Mouse (Mus musculus): ENCODE data around the gene Alpl. TPM values are rescaled to one million over a fixed set of nuclear protein-coding genes. Genes with fewer than 3 reads are reported as not detected.

The Alpl gene
- polyA plus RNA-seq, 1 experiment, result 158 TPM

- Histone ChIP-seq H3K4me3 (ENCODE audit: low read depth, low read length) (0 out of 2 replicates have a peak overlapping the region, but pooled peaks have one; percentile 2), H3K9me3 (replicated peaks; ENCODE audit: control insufficient read depth, insufficient read depth, low read length, poor library complexity, severe bottlenecking) (no peaks in the 10 kb centered on the region), H3K27ac (ENCODE audit: insufficient read depth, low read length) (no peak overlapping the region), H3K27me3 (ENCODE audit: control insufficient read depth, insufficient read depth, low read length, poor library complexity, severe bottlenecking) (no peaks in the 10 kb centered on the region), H3K36me3 (ENCODE audit: control insufficient read depth, insufficient read depth, low read length, poor library complexity, severe bottlenecking) (no peaks in the 10 kb centered on the region), H3K4me1 (ENCODE audit: control insufficient read depth, insufficient read depth, low read length) (peaks cover 9% of the 10 kb centered on the region), H3K9ac (ENCODE audit: low read depth, poor library complexity, severe bottlenecking) (0 out of 2 replicates have a peak overlapping the region, but pooled peaks have one; percentile 66)
- TF ChIP-seq EP300 (IDR thresholded peaks at IDR 0.05; ENCODE audit: insufficient read depth, low read depth, low read length) (no peak), POLR2A (IDR thresholded peaks at IDR 0.05; ENCODE audit: insufficient read depth, low read length) (no peak), CTCF (IDR thresholded peaks at IDR 0.05; ENCODE audit: low read depth, low read length) (no peak)
Observed at GRCm38 (mm10) chr4:137794178-137794900, 1.8 kb downstream of the Alpl start.

- TF ChIP-seq EP300 (IDR thresholded peaks at IDR 0.05; ENCODE audit: insufficient read depth, low read depth, low read length) (no peak), POLR2A (IDR thresholded peaks at IDR 0.05; ENCODE audit: insufficient read depth, low read length) (no peak), CTCF (IDR thresholded peaks at IDR 0.05; ENCODE audit: low read depth, low read length) (no peak)
- H3K9ac ChIP-seq (ENCODE audit: low read depth, poor library complexity, severe bottlenecking), result no peak overlapping the region
- H3K4me1 ChIP-seq (ENCODE audit: control insufficient read depth, insufficient read depth, low read length), result peaks cover 8% of the 10 kb centered on the region
- H3K27me3 ChIP-seq (ENCODE audit: control insufficient read depth, insufficient read depth, low read length, poor library complexity, severe bottlenecking), result no peaks in the 10 kb centered on the region
- H3K9me3 ChIP-seq (replicated peaks; ENCODE audit: control insufficient read depth, insufficient read depth, low read length, poor library complexity, severe bottlenecking), result no peaks in the 10 kb centered on the region
- H3K27ac ChIP-seq (ENCODE audit: insufficient read depth, low read length), result no peak overlapping the region
- H3K36me3 ChIP-seq (ENCODE audit: control insufficient read depth, insufficient read depth, low read length, poor library complexity, severe bottlenecking), result no peaks in the 10 kb centered on the region
- H3K4me3 ChIP-seq (ENCODE audit: low read depth, low read length), result no peak overlapping the region
Observed at GRCm38 (mm10) chr4:137793611-137794010, 2.6 kb downstream of the Alpl start.

GRCm38 (mm10) chr4:137791440-137791839, 4.7 kb downstream of the Alpl start:
- Histone ChIP-seq H3K36me3 (ENCODE audit: control insufficient read depth, insufficient read depth, low read length, poor library complexity, severe bottlenecking) (no peaks in the 10 kb centered on the region), H3K27ac (ENCODE audit: insufficient read depth, low read length) (no peak overlapping the region), H3K9me3 (replicated peaks; ENCODE audit: control insufficient read depth, insufficient read depth, low read length, poor library complexity, severe bottlenecking) (no peaks in the 10 kb centered on the region), H3K4me1 (ENCODE audit: control insufficient read depth, insufficient read depth, low read length) (peaks cover 11% of the 10 kb centered on the region), H3K9ac (ENCODE audit: low read depth, poor library complexity, severe bottlenecking) (no peak overlapping the region), H3K27me3 (ENCODE audit: control insufficient read depth, insufficient read depth, low read length, poor library complexity, severe bottlenecking) (no peaks in the 10 kb centered on the region), H3K4me3 (ENCODE audit: low read depth, low read length) (no peak overlapping the region)
- no peak for TF ChIP-seq POLR2A (IDR thresholded peaks at IDR 0.05; ENCODE audit: insufficient read depth, low read length)
- peak; percentile 80 for TF ChIP-seq EP300 (IDR thresholded peaks at IDR 0.05; ENCODE audit: insufficient read depth, low read depth, low read length)
- no peak for TF ChIP-seq CTCF (IDR thresholded peaks at IDR 0.05; ENCODE audit: low read depth, low read length)

- Histone ChIP-seq H3K9me3 (replicated peaks; ENCODE audit: control insufficient read depth, insufficient read depth, low read length, poor library complexity, severe bottlenecking) (no peaks in the 10 kb centered on the region), H3K4me3 (ENCODE audit: low read depth, low read length) (no peak overlapping the region), H3K27ac (ENCODE audit: insufficient read depth, low read length) (no peak overlapping the region), H3K4me1 (ENCODE audit: control insufficient read depth, insufficient read depth, low read length) (peaks cover 11% of the 10 kb centered on the region), H3K27me3 (ENCODE audit: control insufficient read depth, insufficient read depth, low read length, poor library complexity, severe bottlenecking) (no peaks in the 10 kb centered on the region), H3K36me3 (ENCODE audit: control insufficient read depth, insufficient read depth, low read length, poor library complexity, severe bottlenecking) (no peaks in the 10 kb centered on the region), H3K9ac (ENCODE audit: low read depth, poor library complexity, severe bottlenecking) (no peak overlapping the region)
- TF ChIP-seq CTCF (IDR thresholded peaks at IDR 0.05; ENCODE audit: low read depth, low read length) (no peak), POLR2A (IDR thresholded peaks at IDR 0.05; ENCODE audit: insufficient read depth, low read length) (no peak), EP300 (IDR thresholded peaks at IDR 0.05; ENCODE audit: insufficient read depth, low read depth, low read length) (no peak)
Observed at GRCm38 (mm10) chr4:137790981-137791380, 5.2 kb downstream of the Alpl start.

GRCm38 (mm10) chr4:137788511-137789049, 7.6 kb downstream of the Alpl start:
- no peak for TF ChIP-seq POLR2A (IDR thresholded peaks at IDR 0.05; ENCODE audit: insufficient read depth, low read length)
- peak; percentile 36; the same call in 1 of the 2 replicates for TF ChIP-seq EP300 (IDR thresholded peaks at IDR 0.05; ENCODE audit: insufficient read depth, low read depth, low read length)
- Histone ChIP-seq H3K4me3 (ENCODE audit: low read depth, low read length) (no peak overlapping the region), H3K9ac (ENCODE audit: low read depth, poor library complexity, severe bottlenecking) (no peak overlapping the region), H3K27me3 (ENCODE audit: control insufficient read depth, insufficient read depth, low read length, poor library complexity, severe bottlenecking) (no peaks in the 10 kb centered on the region), H3K36me3 (ENCODE audit: control insufficient read depth, insufficient read depth, low read length, poor library complexity, severe bottlenecking) (no peaks in the 10 kb centered on the region), H3K27ac (ENCODE audit: insufficient read depth, low read length) (peak overlapping the region; percentile 40; the same call in 1 of the 2 replicates), H3K4me1 (ENCODE audit: control insufficient read depth, insufficient read depth, low read length) (peaks cover 12% of the 10 kb centered on the region), H3K9me3 (replicated peaks; ENCODE audit: control insufficient read depth, insufficient read depth, low read length, poor library complexity, severe bottlenecking) (no peaks in the 10 kb centered on the region)

Measured in ES-Bruce4 (cell line).